Mouse (Mus musculus) frontal cortex, postnatal 36 days (tissue): ENCODE results near the gene Ryr3.

Source experiments
- DNase-seq, 2 experiments: peaks; one replicate each; pipeline ENCODE4 v3.0.0; 2022; ENCODE audit warnings: low spot score in 2 of 2

The Ryr3 gene

GRCm38 (mm10) chr2:112910579-112910978, 306.3 kb downstream of the Ryr3 start:
- peak in 1 of 2 experiments; percentile 20 for DNase-seq

- no peak for DNase-seq
Observed at GRCm38 (mm10) chr2:112909142-112909541, 307.8 kb downstream of the Ryr3 start.

- DNase-seq = no peak
Observed at GRCm38 (mm10) chr2:112900747-112901146, 316.1 kb downstream of the Ryr3 start.

GRCm38 (mm10) chr2:112884456-112885114, 332.3 kb downstream of the Ryr3 start:
- DNase-seq = no peak

- DNase-seq = no peak
Observed at GRCm38 (mm10) chr2:112881805-112882204, 335.1 kb downstream of the Ryr3 start.

GRCm38 (mm10) chr2:112881376-112881775, 335.5 kb downstream of the Ryr3 start:
- DNase-seq = no peak

GRCm38 (mm10) chr2:112877404-112877803, 339.5 kb downstream of the Ryr3 start:
- DNase-seq = no peak

- DNase-seq = no peak
Observed at GRCm38 (mm10) chr2:112866043-112866551, 350.8 kb downstream of the Ryr3 start.

- peak; percentile 5 to 40 for DNase-seq
Observed at GRCm38 (mm10) chr2:112861792-112862191, 355.1 kb downstream of the Ryr3 start.

GRCm38 (mm10) chr2:112845583-112846512, 371.0 kb downstream of the Ryr3 start:
- DNase-seq = no peak

- no peak for DNase-seq
Observed at GRCm38 (mm10) chr2:112842877-112843276, 374.0 kb downstream of the Ryr3 start.

- DNase-seq = no peak
Observed at GRCm38 (mm10) chr2:112831423-112832305, 385.2 kb downstream of the Ryr3 start.

GRCm38 (mm10) chr2:112826571-112826970, 390.3 kb downstream of the Ryr3 start:
- no peak for DNase-seq

GRCm38 (mm10) chr2:112822721-112823120, 394.2 kb downstream of the Ryr3 start:
- peak in 1 of 2 experiments; percentile 52 for DNase-seq

GRCm38 (mm10) chr2:112819059-112819458, 397.8 kb downstream of the Ryr3 start:
- DNase-seq = no peak

GRCm38 (mm10) chr2:112816976-112817375, 399.9 kb downstream of the Ryr3 start:
- DNase-seq = no peak

GRCm38 (mm10) chr2:112815960-112816359, 400.9 kb downstream of the Ryr3 start:
- DNase-seq = no peak

- peak in 1 of 2 experiments; percentile 39 for DNase-seq
Observed at GRCm38 (mm10) chr2:112812637-112813402, 404.1 kb downstream of the Ryr3 start.

GRCm38 (mm10) chr2:112806015-112806414, 410.9 kb downstream of the Ryr3 start:
- DNase-seq = no peak

- DNase-seq = peak; percentile 70 to 78
Observed at GRCm38 (mm10) chr2:112799995-112800353, 416.9 kb downstream of the Ryr3 start.
